Mouse (Mus musculus): ENCODE results near the gene Fbxl17. TPM values are rescaled to one million over a fixed set of nuclear protein-coding genes. Genes with fewer than 3 reads are reported as not detected.

Gene Fbxl17
- polyA plus RNA-seq, 1 experiment from 2014 or later = 4.3 TPM

DNA sequence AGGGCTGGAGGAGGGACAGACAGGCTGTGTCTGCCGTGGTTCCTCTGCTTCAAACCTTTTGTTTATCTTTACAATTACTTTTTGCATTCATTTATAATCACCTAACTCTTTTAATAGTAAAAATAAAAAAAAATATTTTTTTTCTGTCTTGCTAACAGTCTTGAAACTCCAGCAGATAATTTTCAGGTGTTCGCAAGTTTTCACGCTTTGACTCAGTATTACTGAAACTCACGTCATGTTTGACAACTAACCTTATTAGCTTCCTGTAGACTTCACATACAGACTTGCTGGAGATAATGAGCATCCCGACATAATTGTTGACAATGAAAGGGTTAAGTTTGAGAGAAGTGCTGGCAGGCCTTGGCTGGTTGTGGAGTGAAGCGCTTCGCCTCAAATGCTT lies 340.6 kb downstream of the Fbxl17 start:
- H3K9me3 ChIP-seq (ENCODE audit: control insufficient read depth) = no peaks in the 10 kb centered on the region
- H3K36me3 ChIP-seq (ENCODE audit: control insufficient read depth, insufficient read depth) = no peaks in the 10 kb centered on the region
- WGBS = 68% methylated on average over 7 of the region's 7 CpGs
- ATAC-seq = no peak
- no peak overlapping the region for H3K9ac ChIP-seq (ENCODE audit: low read depth, low read length)
- no peaks in the 10 kb centered on the region for H3K27me3 ChIP-seq (replicated peaks; ENCODE audit: control insufficient read depth, insufficient read depth, low read length)
- H3K4me1 ChIP-seq (replicated peaks; ENCODE audit: control insufficient read depth, insufficient read depth, low read length) = no peaks in the 10 kb centered on the region
- H3K4me2 ChIP-seq (replicated peaks; ENCODE audit: low read depth) = no peak overlapping the region
- H3K4me3 ChIP-seq (ENCODE audit: low read depth, low read length) = no peak overlapping the region
- H3K27ac ChIP-seq (ENCODE audit: low read depth, low read length) = no peak overlapping the region
- TF ChIP-seq CTCF (IDR thresholded peaks at IDR 0.05; ENCODE audit: low read depth) = no peak

DNA sequence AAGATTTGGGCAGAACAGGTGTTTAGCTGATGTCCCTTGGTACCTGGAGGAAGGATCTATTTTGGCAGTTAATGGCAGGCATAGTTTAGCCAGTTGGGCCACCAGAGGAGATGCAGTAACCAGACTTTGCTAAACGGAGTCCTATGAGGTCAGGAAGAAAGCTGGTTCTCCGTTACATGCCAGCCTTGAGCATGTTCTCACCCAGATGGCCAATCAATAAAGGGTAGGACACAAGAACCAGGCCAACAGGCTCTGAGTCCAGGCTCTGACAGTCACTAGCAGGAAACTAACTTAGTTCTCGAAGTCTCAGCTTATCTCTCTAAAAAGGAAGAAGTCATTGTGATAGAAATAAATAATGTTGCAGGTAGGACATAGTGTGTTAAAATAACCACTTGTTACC lies 341.4 kb downstream of the Fbxl17 start:
- no peaks in the 10 kb centered on the region for H3K9me3 ChIP-seq (ENCODE audit: control insufficient read depth)

DNA sequence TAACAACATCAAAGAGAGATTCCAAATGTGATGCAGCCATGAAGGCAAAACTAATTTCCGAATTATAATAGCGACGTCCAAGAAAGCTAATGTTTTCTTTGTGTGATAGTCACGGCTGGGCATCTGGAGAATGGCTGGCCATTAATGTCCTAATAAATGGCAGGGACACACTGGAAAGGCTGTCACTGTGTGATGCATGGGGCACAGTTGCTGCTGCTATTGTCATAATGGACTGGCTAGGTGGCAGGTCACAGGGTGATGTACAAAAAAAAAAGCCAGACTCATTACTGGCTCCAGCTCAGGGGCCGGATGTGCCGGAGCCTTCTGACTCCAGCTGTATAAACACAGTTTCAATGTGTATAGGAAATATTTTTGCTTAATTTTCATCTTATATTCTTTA lies 341.9 kb downstream of the Fbxl17 start:
- Histone ChIP-seq H3K4me3 (ENCODE audit: low read depth, low read length) (no peak overlapping the region), H3K4me2 (replicated peaks; ENCODE audit: low read depth) (no peak overlapping the region), H3K4me1 (replicated peaks; ENCODE audit: control insufficient read depth, insufficient read depth, low read length) (no peaks in the 10 kb centered on the region), H3K27me3 (replicated peaks; ENCODE audit: control insufficient read depth, insufficient read depth, low read length) (no peaks in the 10 kb centered on the region), H3K27ac (ENCODE audit: low read depth, low read length) (no peak overlapping the region), H3K9ac (ENCODE audit: low read depth, low read length) (no peak overlapping the region), H3K9me3 (ENCODE audit: control insufficient read depth) (no peaks in the 10 kb centered on the region), H3K36me3 (ENCODE audit: control insufficient read depth, insufficient read depth) (no peaks in the 10 kb centered on the region)
- WGBS = 67% methylated on average over 6 of the region's 6 CpGs
- ATAC-seq = no peak
- no peak for TF ChIP-seq CTCF (IDR thresholded peaks at IDR 0.05; ENCODE audit: low read depth)

More for the DNA sequence above, 341.4 kb downstream of the Fbxl17 start:
- WGBS = 49% methylated on average over 3 of the region's 3 CpGs
- Histone ChIP-seq H3K36me3 (ENCODE audit: control insufficient read depth, insufficient read depth) (no peaks in the 10 kb centered on the region), H3K27ac (ENCODE audit: low read depth, low read length) (no peak overlapping the region), H3K9ac (ENCODE audit: low read depth, low read length) (no peak overlapping the region), H3K27me3 (replicated peaks; ENCODE audit: control insufficient read depth, insufficient read depth, low read length) (no peaks in the 10 kb centered on the region), H3K4me3 (ENCODE audit: low read depth, low read length) (no peak overlapping the region), H3K4me2 (replicated peaks; ENCODE audit: low read depth) (no peak overlapping the region), H3K4me1 (replicated peaks; ENCODE audit: control insufficient read depth, insufficient read depth, low read length) (no peaks in the 10 kb centered on the region)
- ATAC-seq = no peak
- TF ChIP-seq CTCF (IDR thresholded peaks at IDR 0.05; ENCODE audit: low read depth) = no peak

DNA sequence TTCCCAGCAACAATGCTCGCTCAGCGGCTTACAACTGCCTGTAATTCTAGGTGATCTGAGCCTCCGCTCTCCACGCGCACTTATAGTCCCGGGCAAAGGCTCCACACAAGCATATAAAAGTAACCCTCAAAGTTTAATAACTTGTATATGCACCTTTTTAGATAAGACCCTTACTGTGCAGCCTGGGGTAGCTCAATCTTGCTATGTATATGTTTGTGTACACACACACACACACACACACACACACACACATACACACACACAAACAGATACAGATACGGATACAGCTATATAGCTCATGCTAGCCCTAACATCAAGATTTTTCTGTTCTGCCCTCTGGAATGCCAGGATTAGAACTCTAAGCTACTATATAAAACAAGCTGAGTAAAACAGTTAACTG lies 342.8 kb downstream of the Fbxl17 start:
- H3K27ac ChIP-seq (ENCODE audit: low read depth, low read length) = no peak overlapping the region
- H3K4me2 ChIP-seq (replicated peaks; ENCODE audit: low read depth) = no peak overlapping the region
- H3K4me1 ChIP-seq (replicated peaks; ENCODE audit: control insufficient read depth, insufficient read depth, low read length) = no peaks in the 10 kb centered on the region
- no peaks in the 10 kb centered on the region for H3K27me3 ChIP-seq (replicated peaks; ENCODE audit: control insufficient read depth, insufficient read depth, low read length)
- ATAC-seq = no peak
- H3K9ac ChIP-seq (ENCODE audit: low read depth, low read length) = no peak overlapping the region
- no peak for TF ChIP-seq CTCF (IDR thresholded peaks at IDR 0.05; ENCODE audit: low read depth)
- H3K9me3 ChIP-seq (ENCODE audit: control insufficient read depth) = no peaks in the 10 kb centered on the region
- 91% methylated on average over 7 of the region's 7 CpGs for WGBS
- H3K4me3 ChIP-seq (ENCODE audit: low read depth, low read length) = no peak overlapping the region
- no peaks in the 10 kb centered on the region for H3K36me3 ChIP-seq (ENCODE audit: control insufficient read depth, insufficient read depth)

DNA sequence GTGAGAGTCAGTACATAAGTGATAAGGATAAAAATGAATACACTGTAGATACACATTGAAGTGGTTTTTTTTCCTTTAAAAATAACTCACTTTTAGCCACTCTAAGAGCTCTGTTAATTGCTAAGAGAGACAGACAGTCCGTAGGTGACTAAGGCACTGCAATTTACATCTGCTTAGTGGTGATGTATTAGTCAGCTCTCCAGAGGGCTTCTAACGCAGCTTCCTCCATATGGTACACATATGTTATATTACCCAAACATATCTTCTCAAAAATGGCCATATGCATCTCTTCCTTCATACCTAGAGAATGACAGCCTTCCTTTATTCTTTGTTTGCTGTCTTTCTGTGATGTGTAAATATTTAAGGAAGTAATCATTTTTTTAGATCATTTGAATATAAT lies 353.3 kb downstream of the Fbxl17 start:
- H3K4me3 ChIP-seq (ENCODE audit: low read depth, low read length) = no peak overlapping the region
- no peaks in the 10 kb centered on the region for H3K4me1 ChIP-seq (replicated peaks; ENCODE audit: control insufficient read depth, insufficient read depth, low read length)
- no peak for ATAC-seq
- 53% methylated on average over 2 of the region's 2 CpGs for WGBS
- H3K9ac ChIP-seq (ENCODE audit: low read depth, low read length) = no peak overlapping the region
- H3K27ac ChIP-seq (ENCODE audit: low read depth, low read length) = no peak overlapping the region
- no peaks in the 10 kb centered on the region for H3K9me3 ChIP-seq (ENCODE audit: control insufficient read depth)
- no peak overlapping the region for H3K4me2 ChIP-seq (replicated peaks; ENCODE audit: low read depth)
- no peaks in the 10 kb centered on the region for H3K27me3 ChIP-seq (replicated peaks; ENCODE audit: control insufficient read depth, insufficient read depth, low read length)
- H3K36me3 ChIP-seq (ENCODE audit: control insufficient read depth, insufficient read depth) = no peaks in the 10 kb centered on the region
- TF ChIP-seq CTCF (IDR thresholded peaks at IDR 0.05; ENCODE audit: low read depth) = no peak

DNA sequence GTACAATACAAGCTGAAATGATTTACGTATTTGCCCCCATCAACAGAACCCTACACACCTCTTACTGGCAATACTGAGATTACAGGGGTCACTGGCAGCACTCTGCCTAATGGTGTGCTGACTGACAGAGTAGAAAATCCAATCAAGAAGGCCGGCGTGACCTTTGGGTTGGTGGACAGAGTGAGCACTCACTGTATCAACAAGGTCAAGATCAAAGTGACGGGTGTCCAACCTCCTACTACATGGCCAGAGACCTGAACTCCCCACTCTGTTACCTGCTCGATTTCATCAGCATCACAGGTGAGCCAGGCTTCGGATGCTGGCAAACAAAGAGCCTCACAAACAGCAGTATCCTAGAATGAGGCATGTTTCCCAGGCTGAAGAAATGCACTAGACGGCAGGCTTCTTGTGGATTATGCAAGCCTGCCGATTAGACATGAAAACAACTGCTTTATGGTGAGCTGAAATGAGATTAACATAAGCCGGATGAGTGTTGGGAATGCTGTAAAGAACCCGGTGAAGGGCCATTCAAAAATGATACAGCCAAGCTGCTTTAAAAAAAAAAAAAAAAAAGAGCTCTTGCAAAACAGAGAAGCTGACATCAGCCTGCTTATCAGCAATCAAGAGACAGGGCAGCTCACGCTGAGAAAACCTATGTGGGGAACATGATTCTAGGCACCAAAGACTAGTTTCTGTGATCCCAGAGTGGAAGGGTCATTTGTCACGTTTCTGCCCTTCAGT lies 353.9 kb downstream of the Fbxl17 start:
- no peaks in the 10 kb centered on the region for H3K36me3 ChIP-seq (ENCODE audit: control insufficient read depth, insufficient read depth)
- H3K4me1 ChIP-seq (replicated peaks; ENCODE audit: control insufficient read depth, insufficient read depth, low read length) = no peaks in the 10 kb centered on the region
- TF ChIP-seq CTCF (IDR thresholded peaks at IDR 0.05; ENCODE audit: low read depth) = no peak
- WGBS = 46% methylated on average over 12 of the region's 12 CpGs
- H3K27ac ChIP-seq (ENCODE audit: low read depth, low read length) = no peak overlapping the region
- H3K9me3 ChIP-seq (ENCODE audit: control insufficient read depth) = no peaks in the 10 kb centered on the region
- H3K9ac ChIP-seq (ENCODE audit: low read depth, low read length) = no peak overlapping the region
- no peak for ATAC-seq
- H3K4me2 ChIP-seq (replicated peaks; ENCODE audit: low read depth) = no peak overlapping the region
- H3K4me3 ChIP-seq (ENCODE audit: low read depth, low read length) = no peak overlapping the region
- H3K27me3 ChIP-seq (replicated peaks; ENCODE audit: control insufficient read depth, insufficient read depth, low read length) = no peaks in the 10 kb centered on the region

All from intestine, postnatal 0 days (tissue).